Mouse (Mus musculus): ENCODE measurements around the gene Edem2.

Edem2 gene

DNA sequence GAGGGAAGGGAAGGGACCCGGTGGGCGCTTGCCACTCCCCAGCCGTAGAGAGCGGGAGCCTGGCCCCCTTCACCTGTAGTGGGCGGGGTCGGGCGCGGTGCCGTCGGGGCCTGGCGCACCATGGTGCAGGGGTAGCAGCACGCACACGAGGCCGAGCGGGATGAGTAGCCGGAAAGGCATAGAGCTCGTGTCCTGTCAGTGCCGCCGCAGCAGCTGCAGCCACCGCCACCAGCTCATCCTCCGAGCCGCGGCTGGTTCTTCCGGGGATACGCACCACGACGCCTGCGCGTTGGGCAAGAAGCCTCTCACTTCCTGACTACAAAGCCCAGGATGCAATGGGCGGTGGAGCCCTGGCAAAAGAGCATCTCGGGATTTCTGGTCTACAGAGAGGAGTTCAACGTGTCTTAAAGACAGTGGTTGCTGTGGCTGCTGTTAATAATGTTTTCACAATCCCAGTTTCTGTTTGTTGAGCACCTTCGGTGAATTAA, at the start of gene Edem2:
Gene Edem2 (minus strand): TSS at position 318 of the 488 bp plus-strand sequence.
- in situ Hi-C loops (cut with MboI, MseI): no loop called here

DNA sequence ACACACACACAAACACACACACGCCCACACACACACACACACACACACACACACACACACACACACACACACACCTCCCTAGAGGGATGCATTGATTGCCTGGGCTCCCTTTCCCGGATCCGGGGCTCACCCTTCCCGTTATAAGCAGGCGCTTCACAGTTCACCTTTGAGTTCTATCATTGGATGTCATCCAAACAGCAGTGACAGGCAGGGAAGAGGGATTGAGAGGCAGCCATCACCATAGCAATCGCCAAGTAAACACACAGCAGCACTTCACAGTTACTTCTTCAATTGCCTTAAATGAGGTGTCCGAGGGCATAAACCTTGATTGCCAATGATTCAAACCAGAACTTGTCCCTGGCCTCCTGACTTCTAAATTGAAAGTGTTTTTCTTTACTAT, 49.8 kb upstream of the Edem2 start:
- in situ Hi-C loops (cut with MboI, MseI): no loop called here

DNA sequence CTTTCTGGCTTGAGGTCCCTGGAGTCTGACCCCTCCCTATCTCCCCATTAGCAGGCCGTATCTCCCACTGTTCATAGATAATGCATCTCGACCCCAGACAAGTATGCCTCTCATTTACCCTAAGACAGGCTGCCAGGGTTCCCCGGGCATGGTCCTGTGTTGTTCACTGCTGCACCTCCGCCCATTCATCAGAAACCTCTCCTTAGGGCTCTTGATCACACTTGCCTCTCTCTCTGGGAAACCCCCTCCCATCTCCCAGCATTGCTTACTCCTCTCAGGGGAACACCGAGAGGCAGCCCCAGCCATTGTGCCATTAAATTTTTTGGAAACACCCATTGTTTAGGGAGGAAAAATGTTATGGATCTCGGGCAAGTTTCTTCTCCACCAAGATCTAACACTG, 48.7 kb upstream of the Edem2 start:
- in situ Hi-C loops (cut with MboI, MseI): no loop called here

DNA sequence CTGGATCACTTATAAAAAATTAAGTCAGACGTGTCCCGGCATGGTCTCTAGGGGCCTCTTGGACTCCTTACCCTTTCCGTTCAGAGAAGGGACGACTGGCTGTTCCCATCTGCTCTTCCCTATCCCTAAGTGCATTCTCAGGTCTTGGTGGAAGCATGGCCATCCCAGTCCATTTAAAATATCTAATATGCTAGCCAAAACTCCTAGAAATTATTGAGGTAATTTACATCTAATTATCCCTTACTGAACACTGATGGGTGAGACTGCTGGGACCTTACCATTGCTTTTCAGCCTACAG, 48.4 kb upstream of the Edem2 start:
- in situ Hi-C loops (cut with MboI, MseI): no loop called here

DNA sequence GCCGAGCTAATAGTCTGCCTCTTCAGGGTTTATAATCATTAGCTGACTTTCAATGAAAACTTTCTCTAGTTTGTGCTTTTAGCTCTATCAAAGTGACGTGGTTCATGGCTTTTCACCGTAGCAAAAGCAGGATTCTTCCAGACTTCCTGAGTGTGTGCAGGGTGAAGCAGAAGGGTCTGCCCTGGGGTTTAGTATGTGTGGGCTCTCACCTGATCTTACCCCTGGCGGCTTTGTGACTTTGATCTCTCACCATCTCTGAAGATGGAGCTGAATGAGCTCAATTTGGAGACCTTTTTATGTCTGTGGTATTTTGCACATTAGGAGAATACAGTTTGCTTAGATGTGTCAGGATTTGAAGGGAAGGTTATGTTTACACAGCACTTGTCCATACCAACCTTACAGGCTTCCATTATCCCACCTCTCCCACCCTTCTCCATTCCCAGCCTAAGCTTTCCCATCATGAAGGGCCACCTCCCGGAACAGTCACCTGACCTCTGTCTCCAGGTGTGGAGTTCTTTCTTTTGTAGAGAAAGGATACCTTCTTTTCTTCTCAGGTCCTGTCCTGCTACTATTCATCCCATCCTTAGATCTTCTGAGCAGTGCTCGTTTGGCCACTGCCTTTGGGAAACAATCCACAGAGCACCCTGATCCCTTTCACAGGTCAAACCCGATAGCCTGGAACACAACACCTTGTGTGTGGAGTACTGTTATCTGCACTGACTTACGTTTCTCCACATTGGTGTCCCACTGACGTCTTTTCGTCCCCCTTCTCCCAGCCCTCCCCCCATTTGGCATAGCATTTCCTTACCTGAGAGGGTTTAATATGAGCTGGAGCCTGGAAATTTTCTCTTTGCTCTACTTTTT, 47.8 kb upstream of the Edem2 start:
- in situ Hi-C loops (cut with MboI, MseI): no loop called here

DNA sequence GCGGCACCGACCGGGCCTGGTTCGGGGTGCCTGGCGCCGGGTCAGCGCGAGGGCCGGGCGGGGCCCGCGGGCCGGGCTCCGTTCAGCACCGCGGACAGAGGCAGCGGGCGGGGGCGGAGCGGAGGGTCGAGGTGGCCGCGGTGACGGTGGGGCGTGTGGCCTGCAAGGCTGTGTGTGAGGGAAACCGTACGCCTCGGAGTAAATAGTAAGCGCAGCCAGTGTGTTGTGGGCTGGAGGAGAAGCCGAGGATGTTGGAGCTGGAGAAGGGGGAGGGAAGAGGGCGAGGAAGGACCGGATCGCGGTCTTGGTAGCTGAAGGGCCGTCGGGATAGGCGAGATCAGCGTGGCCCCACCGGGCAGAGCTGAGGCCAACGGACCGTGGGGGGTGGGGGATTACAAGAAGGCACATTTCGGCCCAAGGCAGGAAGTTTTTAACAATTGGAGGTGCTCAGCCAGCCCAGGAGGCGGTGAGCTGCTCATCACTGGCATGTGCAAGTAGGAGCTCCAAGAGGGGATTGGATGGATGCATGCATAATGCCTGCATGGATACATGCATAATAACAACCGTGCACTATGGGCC, 46.5 kb upstream of the Edem2 start:
- in situ Hi-C loops (cut with MboI, MseI): no loop called here

DNA sequence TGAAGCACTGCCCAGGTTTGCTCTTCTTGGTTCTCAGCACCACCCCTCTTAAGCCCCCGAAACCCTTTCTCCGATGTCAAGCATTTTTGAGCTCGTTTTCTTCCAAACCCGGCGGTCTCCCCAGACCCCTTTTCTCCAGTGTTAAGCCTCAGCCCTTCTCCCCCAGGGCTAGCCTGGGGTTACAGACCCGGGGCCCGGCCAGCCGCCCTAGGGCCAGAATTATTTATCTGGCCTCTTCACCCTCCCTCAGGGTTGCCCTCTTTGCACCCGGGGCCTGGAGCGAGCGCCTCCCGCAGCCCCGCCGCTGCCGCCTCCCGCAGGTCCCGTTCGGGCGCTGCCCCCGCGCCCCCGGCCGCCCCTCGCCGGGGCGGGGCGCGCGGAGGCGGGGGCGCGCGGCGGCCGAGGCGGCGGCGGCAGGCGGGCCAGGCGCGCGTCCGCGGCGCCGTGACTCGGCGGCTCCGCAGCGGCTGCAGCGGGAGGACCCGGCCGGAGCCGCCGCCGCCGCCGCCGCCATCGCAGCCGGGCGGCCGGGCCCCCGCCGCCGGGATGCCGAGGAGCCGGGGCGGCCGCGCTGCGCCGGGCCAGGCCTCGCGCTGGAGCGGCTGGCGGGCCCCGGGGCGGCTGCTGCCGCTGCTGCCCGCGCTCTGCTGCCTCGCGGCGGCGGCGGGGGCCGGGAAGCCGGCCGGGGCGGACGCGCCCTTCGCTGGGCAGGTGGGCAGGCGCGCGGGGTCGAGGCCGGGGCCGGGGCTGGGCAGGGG, 45.8 kb upstream of the Edem2 start, which contains the start of gene Mmp24:
Gene Mmp24 (plus strand): TSS at position 416 of the 758 bp plus-strand sequence.
- in situ Hi-C loops (cut with MboI, MseI): loop anchor here (5.0 kb wide), 1 partner anchor 278 kb away; no protein-coding TSS in a partner anchor

DNA sequence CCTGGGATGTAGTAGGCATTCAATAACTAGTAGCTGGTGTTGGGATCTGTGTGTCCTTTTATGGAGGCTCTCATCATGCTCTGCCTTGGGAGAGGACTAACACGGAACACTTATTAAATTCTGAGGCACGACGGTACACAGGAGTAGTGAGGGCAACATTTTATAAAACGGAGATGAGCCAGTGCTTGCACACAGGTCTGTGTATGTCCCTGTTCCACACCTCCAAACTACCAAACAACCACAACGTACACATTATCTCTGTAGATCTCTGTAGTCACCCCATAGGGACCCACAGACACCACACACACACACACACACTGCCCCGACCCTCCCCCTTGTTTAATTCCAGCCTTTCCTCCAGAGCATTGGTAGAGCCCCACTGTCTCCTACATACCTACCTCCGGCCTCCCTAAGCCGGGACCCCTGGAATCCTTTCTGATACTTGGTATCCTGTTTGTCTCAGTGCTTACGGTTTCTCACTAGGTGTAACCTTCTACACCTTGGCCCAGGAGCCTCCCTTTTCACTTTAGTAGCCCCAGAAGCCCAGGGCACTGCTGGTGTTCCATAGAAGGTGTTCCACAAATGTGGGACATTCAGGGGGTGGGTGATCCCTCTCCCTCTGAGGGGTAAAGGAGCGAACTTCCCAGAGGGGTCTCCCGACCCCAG, 45.1 kb upstream of the Edem2 start:
- in situ Hi-C loops (cut with MboI, MseI): loop anchor here (5.0 kb wide), 1 partner anchor 277 kb away; no protein-coding TSS in a partner anchor

DNA sequence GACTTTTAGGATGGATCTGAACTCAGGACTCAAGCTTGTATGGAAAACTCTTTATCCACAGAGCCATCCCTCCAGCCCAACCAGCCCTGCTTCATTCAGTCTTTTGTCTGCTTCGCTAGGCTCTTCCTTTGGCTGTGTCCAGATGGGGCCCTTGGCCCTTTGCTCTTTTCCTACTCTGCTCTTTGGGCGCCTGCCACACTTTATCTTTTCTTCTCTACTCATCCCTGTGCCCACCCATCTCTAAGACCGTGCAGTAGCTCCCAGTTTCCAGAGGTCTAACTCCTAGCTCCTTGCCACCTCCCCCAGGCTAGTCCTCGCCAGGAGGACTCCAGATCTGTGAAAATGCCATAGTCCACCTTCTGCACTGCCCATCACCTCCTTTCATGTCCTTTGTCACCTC, 44.4 kb upstream of the Edem2 start:
- in situ Hi-C loops (cut with MboI, MseI): loop anchor here (5.0 kb wide), 1 partner anchor 276 kb away; no protein-coding TSS in a partner anchor

DNA sequence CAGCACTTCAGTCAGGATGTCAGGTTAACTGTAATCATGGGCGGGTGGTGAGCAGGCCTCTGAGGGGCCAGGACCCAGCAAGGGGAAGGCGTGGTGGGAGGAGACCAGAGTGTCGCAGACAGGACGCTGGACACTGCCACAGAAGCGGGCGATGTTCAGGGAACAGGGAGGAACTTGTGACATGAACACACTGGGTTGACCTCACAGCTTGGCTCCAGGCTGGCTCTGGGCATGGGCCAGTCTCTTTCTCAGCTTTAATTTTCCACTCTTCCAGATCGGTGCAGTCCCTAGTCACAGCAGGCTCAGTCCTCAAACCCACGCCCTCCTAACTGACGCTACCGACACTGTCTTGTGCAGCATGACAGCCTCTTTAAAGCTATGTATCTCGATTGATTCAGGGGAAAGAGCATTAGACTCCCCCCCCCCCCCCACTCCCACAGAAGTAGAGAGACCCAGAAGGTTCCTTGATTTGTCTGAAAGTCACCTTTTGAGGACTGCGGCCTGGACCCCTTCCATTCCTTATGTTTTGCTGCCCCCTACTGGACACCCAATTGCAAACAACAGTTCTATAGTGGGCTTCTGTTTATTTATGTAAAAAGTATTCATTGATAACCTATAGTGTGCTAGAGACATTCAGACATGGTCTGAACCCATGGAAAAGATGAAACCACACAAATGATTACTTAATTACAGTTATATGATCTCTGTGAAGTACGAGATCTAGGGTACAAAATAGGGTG, 35.6 kb upstream of the Edem2 start:
- in situ Hi-C loops (cut with MboI, MseI): no loop called here

DNA sequence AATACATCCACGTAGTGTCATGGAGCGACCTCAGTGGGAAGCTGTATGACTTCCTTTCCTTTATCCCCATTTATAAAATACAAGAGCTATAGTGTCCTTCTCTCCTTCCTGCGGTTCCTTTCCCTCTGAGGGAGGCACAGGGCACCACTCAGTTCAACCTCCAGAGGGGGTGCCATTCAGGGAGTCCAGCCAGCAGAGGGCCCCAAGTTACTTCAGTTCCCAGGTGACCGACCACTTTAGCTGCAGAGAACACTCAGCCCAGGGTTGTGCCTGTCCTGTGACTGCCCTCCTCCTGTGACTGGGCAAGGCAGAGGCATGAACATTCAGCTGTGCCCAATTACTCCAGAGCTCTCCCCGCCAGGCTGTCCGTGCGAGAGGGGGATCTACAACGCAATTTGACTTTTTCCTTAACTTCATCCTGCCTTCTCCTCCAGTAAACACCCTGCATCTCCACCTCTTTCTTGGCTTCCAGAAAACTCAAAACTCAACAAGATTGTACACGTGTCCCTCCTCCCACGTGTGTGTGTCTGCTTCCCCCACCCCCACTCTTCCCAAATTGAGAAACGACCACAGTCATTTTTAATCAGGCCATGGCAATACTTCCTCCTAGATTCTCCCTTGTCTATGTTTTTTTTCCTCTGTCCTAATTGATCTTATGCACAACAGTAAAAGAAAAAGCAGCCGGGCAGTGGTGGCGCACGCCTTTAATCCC, 27.7 kb upstream of the Edem2 start:
- in situ Hi-C loops (cut with MboI, MseI): loop anchor here (5.0 kb wide), 1 partner anchor 85 kb away; no protein-coding TSS in a partner anchor

DNA sequence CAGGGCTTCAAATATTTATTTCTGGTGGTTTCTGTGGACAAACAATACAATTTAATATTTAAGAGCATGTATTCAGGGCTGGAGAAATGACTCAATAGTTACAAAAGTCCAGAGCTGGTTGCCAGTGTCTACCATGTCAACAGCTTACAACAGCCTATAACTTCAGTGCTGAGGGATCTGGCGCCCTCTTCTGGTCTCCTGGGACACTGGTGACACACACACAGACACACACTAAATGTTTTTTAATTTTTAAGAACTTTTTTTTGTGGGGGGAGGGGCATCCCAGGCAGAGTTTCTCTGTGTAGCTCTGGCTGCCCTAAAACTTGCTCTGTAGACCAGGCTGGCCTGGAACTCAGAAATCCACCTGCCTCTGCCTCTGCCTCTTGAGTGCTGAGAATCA, 26.5 kb upstream of the Edem2 start:
- in situ Hi-C loops (cut with MboI, MseI): loop anchor here (5.0 kb wide), 1 partner anchor 83 kb away; no protein-coding TSS in a partner anchor

DNA sequence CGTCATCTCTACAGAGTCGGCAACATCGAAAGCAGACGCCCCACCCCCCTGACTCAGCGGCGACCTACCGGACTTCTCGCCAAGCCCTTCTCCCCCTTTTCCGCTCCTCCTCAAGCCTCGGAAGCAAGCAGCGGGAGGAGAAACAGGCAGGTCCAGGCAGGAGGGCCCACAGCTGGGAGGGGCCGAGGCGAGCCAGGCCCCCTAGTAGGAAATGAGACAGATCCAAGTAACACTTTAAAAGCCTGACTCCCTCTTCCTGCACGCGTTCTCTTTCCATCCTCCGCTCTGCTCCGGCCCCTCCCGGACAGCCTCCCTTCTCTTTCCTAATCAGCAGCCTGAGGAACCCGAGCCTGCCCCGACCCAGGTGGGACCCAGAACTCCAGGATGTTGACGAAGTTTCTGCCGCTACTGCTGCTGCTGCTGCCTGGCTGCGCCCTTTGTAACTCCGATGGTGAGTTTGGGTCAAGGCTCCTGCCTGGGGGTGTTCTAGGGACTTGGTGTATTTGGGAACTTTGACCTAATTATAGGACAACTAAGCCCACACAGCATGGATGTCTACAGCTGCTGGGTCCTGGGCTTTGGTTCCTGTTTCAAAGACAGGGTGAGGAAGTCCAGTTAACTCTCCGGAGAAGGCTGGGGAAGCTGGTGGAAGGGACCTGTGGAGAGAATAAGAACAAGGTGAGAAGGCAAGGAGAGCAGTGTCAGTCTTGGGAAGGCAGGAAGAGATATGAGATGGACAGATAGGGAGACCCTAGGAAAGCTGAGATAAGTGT, 21.9 kb upstream of the Edem2 start, which contains the start of gene Procr:
Gene Procr (plus strand): TSS at position 104 of the 773 bp plus-strand sequence.
- in situ Hi-C loops (cut with MboI, MseI): no loop called here

DNA sequence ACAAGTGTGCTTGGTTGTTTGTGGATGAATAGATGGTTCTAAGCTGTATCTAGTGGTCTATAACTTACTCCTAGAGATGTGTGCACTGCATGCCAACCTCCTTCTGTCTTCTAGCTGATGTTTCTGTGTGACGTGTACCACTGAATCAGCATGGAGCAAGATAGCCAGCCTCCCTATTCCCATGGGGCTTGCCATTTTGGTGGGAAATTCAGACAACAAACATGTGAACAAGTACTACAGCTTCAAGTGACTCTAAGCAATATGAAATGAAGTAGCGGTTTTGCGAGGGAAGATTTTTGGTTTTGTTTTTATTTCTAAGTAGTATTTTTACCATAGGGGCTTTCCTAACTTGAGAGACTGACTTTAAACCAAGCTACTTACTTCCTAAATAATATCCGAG, 20.1 kb upstream of the Edem2 start:
- in situ Hi-C loops (cut with MboI, MseI): no loop called here

DNA sequence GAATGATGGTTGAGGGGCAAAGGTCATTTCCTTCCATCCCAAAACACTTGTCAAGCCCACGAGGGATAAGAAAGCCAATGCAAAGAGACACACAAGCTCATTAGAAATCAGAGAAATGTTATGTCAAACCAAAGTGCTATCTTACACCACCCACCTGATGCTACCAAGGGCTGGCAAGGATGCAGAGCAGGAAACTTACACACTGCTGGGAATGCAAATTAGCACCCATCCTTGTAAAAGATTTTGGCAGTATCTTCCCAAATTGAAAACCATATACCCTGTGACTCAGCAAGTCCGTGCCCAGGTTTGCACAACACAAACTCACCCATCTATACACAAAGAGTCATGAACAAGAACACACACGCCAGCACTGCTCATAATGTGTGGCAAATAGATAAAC, 16.2 kb upstream of the Edem2 start:
- in situ Hi-C loops (cut with MboI, MseI): no loop called here

DNA sequence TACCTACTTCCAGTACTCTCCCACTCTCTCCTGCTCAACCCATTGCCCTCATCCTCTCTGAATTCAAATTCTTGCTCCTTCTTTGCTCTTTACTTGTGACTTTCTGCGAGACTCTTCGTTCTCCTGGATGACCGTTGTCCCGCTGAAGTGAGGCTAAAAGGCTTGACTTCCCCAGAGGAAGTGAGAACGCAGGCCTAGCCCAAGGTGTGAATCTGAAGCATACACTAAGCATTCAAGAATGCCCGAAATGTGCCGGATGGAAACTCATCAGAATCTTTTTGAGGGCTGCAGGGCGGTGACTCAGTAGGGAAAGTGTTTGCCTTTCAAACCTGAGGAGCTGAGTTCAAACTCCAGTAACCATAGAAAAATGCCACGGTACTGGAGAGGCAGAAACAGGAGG, 14.1 kb upstream of the Edem2 start:
- in situ Hi-C loops (cut with MboI, MseI): no loop called here

DNA sequence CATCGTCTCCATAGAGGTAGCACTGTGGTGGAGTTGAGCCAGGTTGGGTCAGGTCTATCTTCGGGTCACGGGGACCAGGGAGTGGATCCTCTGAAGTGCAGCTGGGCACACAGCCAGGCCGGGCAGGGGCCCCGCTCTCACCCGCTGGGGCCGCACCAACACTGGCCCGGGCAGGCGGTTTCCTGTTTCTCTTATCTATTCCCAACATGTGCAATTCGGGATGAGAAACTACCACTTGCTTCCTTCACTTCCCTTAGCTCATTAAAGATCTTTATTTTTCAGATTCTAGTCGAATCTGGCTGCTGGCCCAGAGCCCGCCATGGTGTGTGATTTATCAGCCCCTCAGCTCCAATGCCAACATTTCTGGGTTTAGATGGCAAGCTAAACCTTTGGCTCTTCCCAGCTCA, 13.7 kb upstream of the Edem2 start:
- in situ Hi-C loops (cut with MboI, MseI): no loop called here

DNA sequence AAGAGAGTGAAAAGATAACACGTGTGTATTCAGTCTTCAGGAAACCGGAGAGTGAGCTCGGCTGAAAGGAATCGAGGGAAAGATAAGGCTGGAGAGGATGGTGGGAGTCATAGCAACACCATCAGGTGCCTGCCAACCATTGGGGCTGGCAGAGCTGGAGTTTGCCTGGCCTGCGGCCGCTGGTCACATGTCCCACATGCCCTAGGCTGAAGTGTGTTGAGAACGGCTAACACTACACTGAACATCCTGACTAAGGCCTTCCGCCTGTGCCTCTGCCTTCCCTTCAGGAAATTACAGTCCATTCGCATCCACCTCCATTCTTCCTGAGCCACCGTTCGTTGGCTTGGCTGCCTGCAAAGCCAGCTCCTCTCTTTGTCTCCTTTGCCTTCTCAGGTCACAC, 12.9 kb upstream of the Edem2 start:
- in situ Hi-C loops (cut with MboI, MseI): no loop called here

DNA sequence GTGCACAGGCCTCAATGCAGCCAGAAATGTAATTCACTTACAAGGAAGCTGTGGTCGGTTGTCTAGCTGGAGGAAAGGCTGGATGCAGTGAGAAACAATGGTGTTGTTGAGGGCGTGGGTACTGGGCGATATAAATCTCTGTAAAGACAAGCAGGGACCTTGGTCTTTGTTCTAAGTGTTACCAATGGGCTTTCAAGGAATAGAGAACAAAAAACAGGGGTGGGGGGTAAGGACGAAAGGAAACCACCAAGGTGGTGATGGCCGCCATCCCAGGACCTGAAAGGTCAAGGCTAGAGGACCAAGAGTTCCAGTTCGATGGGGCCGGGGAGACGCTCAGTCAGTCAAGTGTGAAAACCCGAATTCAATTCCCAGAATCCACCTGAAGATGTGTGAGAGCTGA, 8.5 kb upstream of the Edem2 start:
- in situ Hi-C loops (cut with MboI, MseI): no loop called here
